Mouse (Mus musculus) inflammation-experienced regulatory T-cells, adult 6 months (primary cell): ENCODE data around the gene Mrc2. TPM values are rescaled to one million over a fixed set of nuclear protein-coding genes. Genes with fewer than 3 reads are reported as not detected.

Source experiments
- ATAC-seq: one replicate; pipeline ENCODE4 v1.8.0; 2017
- polyA plus RNA-seq, 3 experiments: library from polyadenylated mRNA; unstranded; fragments of 100-300 nt; shearing (Covaris generic); gene quantifications; one replicate each; pipeline ENCODE4 v1.2.1; 2017

Mrc2 gene
- polyA plus RNA-seq, 3 experiments from 2014 or later, result not detected

- ATAC-seq, result no peak
Observed at GRCm38 (mm10) chr11:105311291-105311975, 19.0 kb downstream of the Mrc2 start.

GRCm38 (mm10) chr11:105312311-105312942 lies 20.0 kb downstream of the Mrc2 start:
- ATAC-seq, result no peak

- no peak for ATAC-seq
Observed at GRCm38 (mm10) chr11:105312972-105313632, 20.7 kb downstream of the Mrc2 start.

GRCm38 (mm10) chr11:105313633-105314014 lies 21.2 kb downstream of the Mrc2 start:
- no peak for ATAC-seq

GRCm38 (mm10) chr11:105315296-105315695 lies 22.9 kb downstream of the Mrc2 start:
- ATAC-seq, result no peak

- ATAC-seq, result no peak
Observed at GRCm38 (mm10) chr11:105316121-105316520, 23.7 kb downstream of the Mrc2 start.

GRCm38 (mm10) chr11:105317769-105318168 lies 25.3 kb downstream of the Mrc2 start:
- no peak for ATAC-seq

GRCm38 (mm10) chr11:105321090-105321489 lies 28.6 kb downstream of the Mrc2 start:
- ATAC-seq, result no peak

GRCm38 (mm10) chr11:105323530-105323929 lies 31.1 kb downstream of the Mrc2 start:
- ATAC-seq, result no peak

GRCm38 (mm10) chr11:105327101-105327500 lies 34.7 kb downstream of the Mrc2 start:
- ATAC-seq, result no peak

- no peak for ATAC-seq
Observed at GRCm38 (mm10) chr11:105329962-105330361, 37.5 kb downstream of the Mrc2 start.

GRCm38 (mm10) chr11:105331129-105331528 lies 38.7 kb downstream of the Mrc2 start:
- no peak for ATAC-seq

- no peak for ATAC-seq
Observed at GRCm38 (mm10) chr11:105331732-105332131, 39.3 kb downstream of the Mrc2 start.

GRCm38 (mm10) chr11:105332468-105332867 lies 40.0 kb downstream of the Mrc2 start:
- no peak for ATAC-seq

- no peak for ATAC-seq
Observed at GRCm38 (mm10) chr11:105333867-105334670, 41.6 kb downstream of the Mrc2 start.

- no peak for ATAC-seq
Observed at GRCm38 (mm10) chr11:105338596-105339390, 46.4 kb downstream of the Mrc2 start.

GRCm38 (mm10) chr11:105345284-105345683 lies 52.8 kb downstream of the Mrc2 start:
- no peak for ATAC-seq

- no peak for ATAC-seq
Observed at GRCm38 (mm10) chr11:105347162-105348161, 55.0 kb downstream of the Mrc2 start.

- no peak for ATAC-seq
Observed at GRCm38 (mm10) chr11:105348495-105348982, 56.1 kb downstream of the Mrc2 start.

GRCm38 (mm10) chr11:105349780-105350324 lies 57.4 kb downstream of the Mrc2 start:
- ATAC-seq, result no peak
